Comparison of ENCODE assay signal across 18 mouse cellular contexts in genomic region chr5:27375841-27376240, GRCm38 (mm10).
DNase-seq lines count a peak whose midpoint lies in the region; ATAC-seq and TF ChIP-seq lines count a peak whose summit lies in the region.
"Had no signal": no experiment of that assay in that cellular context is flagged by ENCODE, and none has a peak within 500 bp of the region (broad histone marks: within the 10 kb centered on the region; RNA-seq: fewer than 3 reads in every experiment).

No protein-coding gene starts in this region.

- H3K9ac ChIP-seq in forebrain, postnatal 0 days = no peak overlapping the region
- no peak overlapping the region for H3K9ac ChIP-seq in forebrain, embryonic 14.5 days (ENCODE audit: low read length)
- no peak overlapping the region for H3K9ac ChIP-seq in liver, embryonic 12.5 days
- H3K9ac ChIP-seq: neural tube, embryonic 12.5 days had no signal

- DNase-seq in forebrain, postnatal 0 days = peak; percentile 13
- no peak for DNase-seq in forebrain, embryonic 14.5 days (ENCODE audit: low spot score)
- DNase-seq in right cerebral cortex, postnatal 10 days (ENCODE audit: low spot score in 2 of 2) = peak; percentile 34 to 44
- DNase-seq in right cerebral cortex, postnatal 25 days = no peak
- peak; percentile 62 for DNase-seq in cerebellum, adult 8-10 months
- DNase-seq in c-Kit-positive CD71-positive TER-119-positive erythroid progenitor cells, embryonic 14.5 days (ENCODE audit: low spot score) = no peak
- no peak for DNase-seq in ovary, postnatal 36 days (ENCODE audit: low spot score)
- DNase-seq: kidney, adult 18-20 months; kidney, postnatal 14 days; liver; lung, adult 2 months; lung, postnatal 4 days; thymus, postnatal 4 days had no signal

- no peaks in the 10 kb centered on the region for H3K4me1 ChIP-seq in forebrain, postnatal 0 days (ENCODE audit: insufficient read depth)
- no peaks in the 10 kb centered on the region for H3K4me1 ChIP-seq in forebrain, embryonic 14.5 days (ENCODE audit: control insufficient read depth, insufficient read depth, low read length)
- H3K4me1 ChIP-seq in liver, embryonic 12.5 days = no peaks in the 10 kb centered on the region
- H3K4me1 ChIP-seq: neural tube, embryonic 12.5 days had no signal

- H3K27ac ChIP-seq in forebrain, postnatal 0 days (ENCODE audit: low read depth, low read length) = no peak overlapping the region
- H3K27ac ChIP-seq in forebrain, embryonic 14.5 days (ENCODE audit: low read depth, low read length) = no peak overlapping the region
- H3K27ac ChIP-seq in liver, embryonic 12.5 days = no peak overlapping the region
- H3K27ac ChIP-seq: neural tube, embryonic 12.5 days had no signal

- no peak overlapping the region for H3K4me3 ChIP-seq in forebrain, postnatal 0 days (ENCODE audit: low read depth, low read length)
- H3K4me3 ChIP-seq in forebrain, embryonic 14.5 days (ENCODE audit: low read depth, low read length) = no peak overlapping the region
- H3K4me3 ChIP-seq in liver, embryonic 12.5 days = no peak overlapping the region
- H3K4me3 ChIP-seq: neural tube, embryonic 12.5 days had no signal

- no peaks in the 10 kb centered on the region for H3K27me3 ChIP-seq in forebrain, postnatal 0 days (ENCODE audit: insufficient read depth, low read length)
- no peaks in the 10 kb centered on the region for H3K27me3 ChIP-seq in forebrain, embryonic 14.5 days (replicated peaks; ENCODE audit: control insufficient read depth, insufficient read depth, low read length)
- H3K27me3 ChIP-seq in liver, embryonic 12.5 days (replicated peaks) = no peaks in the 10 kb centered on the region
- H3K27me3 ChIP-seq: neural tube, embryonic 12.5 days had no signal

- no peak overlapping the region for H3K4me2 ChIP-seq in forebrain, postnatal 0 days (ENCODE audit: low read depth)
- H3K4me2 ChIP-seq in forebrain, embryonic 14.5 days (ENCODE audit: low read length) = no peak overlapping the region
- no peak overlapping the region for H3K4me2 ChIP-seq in liver, embryonic 12.5 days
- H3K4me2 ChIP-seq: heart, embryonic 11.5 days; midbrain, embryonic 11.5 days; neural tube, embryonic 12.5 days had no signal

- TF ChIP-seq CTCF in forebrain, postnatal 0 days (IDR thresholded peaks at IDR 0.05; ENCODE audit: low read depth) = no peak

- no peak for ATAC-seq in forebrain, postnatal 0 days
- ATAC-seq in forebrain, embryonic 14.5 days = no peak
- no peak for ATAC-seq in liver, embryonic 12.5 days
- ATAC-seq: hindbrain, embryonic 16.5 days had no signal

- H3K9me3 ChIP-seq in forebrain, postnatal 0 days (ENCODE audit: low read length) = no peaks in the 10 kb centered on the region
- H3K9me3 ChIP-seq in forebrain, embryonic 14.5 days (replicated peaks; ENCODE audit: control insufficient read depth, low read length) = no peaks in the 10 kb centered on the region
- H3K9me3 ChIP-seq in liver, embryonic 12.5 days (replicated peaks) = no peaks in the 10 kb centered on the region
- H3K9me3 ChIP-seq: neural tube, embryonic 12.5 days had no signal

- 74% methylated on average over 3 of the region's 3 CpGs for WGBS in forebrain, postnatal 0 days
- 89% methylated on average over 3 of the region's 3 CpGs for WGBS in forebrain, embryonic 14.5 days
- 76% methylated on average over 3 of the region's 3 CpGs for WGBS in liver, embryonic 12.5 days (ENCODE audit: insufficient replicate concordance)

- H3K36me3 ChIP-seq in forebrain, postnatal 0 days (ENCODE audit: insufficient read depth) = no peaks in the 10 kb centered on the region
- H3K36me3 ChIP-seq in forebrain, embryonic 14.5 days (ENCODE audit: control insufficient read depth, insufficient read depth, low read length) = no peaks in the 10 kb centered on the region
- H3K36me3 ChIP-seq in liver, embryonic 12.5 days = no peaks in the 10 kb centered on the region
- H3K36me3 ChIP-seq: neural tube, embryonic 12.5 days had no signal

Comparison
In these comparisons a context has a peak if more than half of its experiments do, and no peak if none do; other contexts are left out.
1. DNase-seq: peak in forebrain, postnatal 0 days (single experiment), right cerebral cortex, postnatal 10 days (2 of 2) and cerebellum, adult 8-10 months (single experiment); none in forebrain, embryonic 14.5 days (single experiment), right cerebral cortex, postnatal 25 days (single experiment), c-Kit-positive CD71-positive TER-119-positive erythroid progenitor cells, embryonic 14.5 days (single experiment) and ovary, postnatal 36 days (single experiment).